Mouse (Mus musculus) T-helper 2 cell (primary cell): ENCODE measurements around the gene Ppa1.

Experiments
- in situ Hi-C: fragments of 300-600 bp; cut with MboI, MseI; formaldehyde crosslinking; loops from one replicate; pipeline ENCODE4 v1.15.1; 2025; ENCODE audit warnings: high pct_unique_total_duplicates

Ppa1 gene

DNA sequence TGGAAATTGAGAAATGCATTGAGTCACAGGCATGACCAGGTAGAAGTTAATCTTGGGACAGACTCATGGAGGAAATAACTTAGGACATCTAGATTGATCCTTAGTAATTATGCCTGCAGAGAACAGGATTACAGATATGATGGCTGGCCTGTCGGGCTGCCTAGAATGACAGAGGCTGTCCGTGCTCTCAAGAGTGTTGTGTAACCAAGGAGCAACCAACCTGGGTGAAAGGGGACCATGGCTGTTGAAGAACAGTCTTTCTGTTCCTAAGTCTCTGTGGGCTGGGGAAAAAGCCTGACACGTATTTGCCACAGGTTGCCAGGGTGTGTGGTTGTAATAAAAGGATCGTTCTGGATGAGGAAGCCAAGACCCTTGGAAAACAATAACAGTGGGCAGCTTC is 8.0 kb upstream of the Ppa1 start:
- in situ Hi-C loops, result no loop called here

DNA sequence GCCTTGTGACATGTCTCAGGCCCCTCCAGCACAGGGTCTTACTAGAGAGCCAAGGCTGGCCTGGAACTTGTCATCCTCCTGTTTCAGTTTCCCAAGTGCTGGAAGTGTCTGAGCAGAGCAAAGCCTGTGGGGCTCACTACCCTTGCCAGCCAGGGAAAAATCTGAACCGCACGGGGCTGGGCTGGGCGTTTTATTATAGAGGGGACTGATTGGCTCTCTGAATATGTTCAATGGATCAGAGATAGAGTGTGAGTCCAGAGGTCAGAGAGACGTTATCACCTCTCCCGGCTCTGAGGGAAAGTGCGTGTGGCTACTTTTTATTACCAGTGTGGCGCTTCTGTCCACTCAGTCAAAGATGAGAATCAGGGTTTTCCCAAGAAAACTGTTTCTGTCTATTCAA is 1.8 kb upstream of the Ppa1 start:
- in situ Hi-C loops, result no loop called here

DNA sequence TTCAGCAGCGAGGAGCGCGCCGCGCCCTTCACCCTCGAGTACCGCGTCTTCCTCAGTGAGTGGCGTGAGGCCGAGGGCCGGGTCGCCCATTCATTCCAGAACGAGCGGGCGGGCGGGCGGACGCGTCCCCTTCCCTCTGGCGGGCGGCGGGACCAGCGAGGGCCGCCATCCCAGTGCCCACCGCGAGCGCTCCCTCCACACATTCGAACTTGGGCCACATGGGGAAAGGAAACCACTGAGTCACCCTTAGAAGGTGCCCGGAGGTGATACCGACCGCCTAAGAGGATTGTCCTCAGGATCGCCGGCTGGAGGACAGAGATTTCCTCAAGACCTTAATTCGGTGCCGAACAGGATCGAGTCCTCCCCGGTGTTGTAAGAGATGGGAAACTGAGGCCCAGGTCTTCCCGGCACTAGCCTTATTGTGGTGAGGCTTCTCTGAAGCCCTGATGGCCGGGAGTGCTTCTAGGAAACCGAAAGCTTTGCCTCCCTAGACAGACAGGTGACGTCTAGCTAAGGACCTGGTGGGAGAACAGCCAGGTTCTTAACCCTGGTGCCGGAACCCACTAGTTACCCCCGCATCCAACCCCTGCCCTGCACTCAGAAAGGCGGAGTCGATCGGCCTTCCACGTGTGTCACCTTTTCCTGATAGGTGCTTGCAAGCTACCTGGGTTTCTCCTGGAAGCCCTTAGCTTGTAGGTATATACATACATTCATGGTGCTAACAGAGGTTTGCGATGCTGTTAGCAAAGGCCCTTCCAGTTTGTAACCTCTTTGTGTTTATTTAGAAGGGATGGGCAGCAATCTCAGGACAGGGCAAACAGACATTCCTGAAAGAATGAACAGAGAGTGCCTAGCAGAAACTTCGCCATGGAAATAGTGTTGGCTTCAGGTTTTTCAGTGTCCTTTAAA is 639 bp downstream of the Ppa1 start:
- in situ Hi-C loops, result no loop called here

DNA sequence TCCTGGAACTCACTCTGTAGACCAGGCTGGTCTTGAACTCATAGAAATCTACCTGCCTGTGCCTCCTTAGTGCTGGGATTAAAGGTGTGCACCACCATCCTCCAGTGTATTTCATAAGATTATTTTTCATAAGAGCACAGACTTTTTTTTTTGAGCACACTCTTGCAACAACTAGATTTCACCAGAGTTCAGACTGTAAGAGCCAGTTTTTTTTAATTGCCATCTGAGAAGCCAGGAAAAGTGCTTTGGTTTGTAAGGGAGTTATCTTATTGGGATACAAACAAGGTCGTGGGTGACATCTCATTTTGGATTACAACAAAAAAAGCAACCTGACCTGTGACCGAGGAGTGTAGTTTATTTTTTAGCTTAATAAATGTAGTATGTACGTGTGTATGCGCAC is 5.8 kb downstream of the Ppa1 start:
- in situ Hi-C loops, result no loop called here

DNA sequence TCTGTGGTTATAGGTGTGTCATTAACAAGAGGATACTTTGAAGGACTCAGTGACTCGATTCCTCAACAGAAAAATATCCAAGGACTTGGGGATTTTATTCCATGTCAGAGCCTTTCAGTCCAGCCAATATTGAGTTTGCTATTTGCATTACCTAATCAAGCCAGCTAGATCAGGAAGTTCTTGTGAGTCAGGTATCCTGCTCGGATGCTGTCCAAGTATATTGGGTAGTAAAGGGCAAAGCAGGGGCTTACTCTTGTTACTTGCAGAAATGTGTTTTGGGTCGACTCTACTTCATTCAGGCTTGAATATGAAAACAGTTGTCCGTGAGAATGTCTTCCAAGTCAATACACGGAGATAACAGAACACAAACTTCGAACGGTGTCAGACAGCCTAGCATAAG is 6.3 kb downstream of the Ppa1 start:
- in situ Hi-C loops, result loop anchor here (5.0 kb wide), 1 partner anchor 42 kb away; no protein-coding TSS in a partner anchor

DNA sequence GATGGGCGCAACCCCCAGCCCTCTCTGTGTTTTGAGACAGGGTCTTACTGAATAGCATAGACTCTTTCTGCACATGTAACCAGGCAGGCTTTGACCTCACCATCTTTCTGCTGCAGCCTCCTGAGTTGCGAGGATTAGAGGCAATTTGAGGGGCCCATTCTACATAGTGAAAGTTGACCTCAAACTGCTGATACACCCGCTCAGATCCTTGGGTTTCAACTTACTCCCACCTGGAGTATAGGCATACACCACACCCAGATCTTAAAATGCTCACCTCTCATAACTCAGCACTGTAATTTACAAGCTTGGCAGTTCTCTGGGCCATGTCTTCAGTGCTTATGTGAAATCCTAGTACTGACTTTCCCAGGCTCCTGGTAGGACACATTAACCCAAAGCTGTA is 6.8 kb downstream of the Ppa1 start:
- in situ Hi-C loops, result loop anchor here (5.0 kb wide), 1 partner anchor 43 kb away; no protein-coding TSS in a partner anchor

DNA sequence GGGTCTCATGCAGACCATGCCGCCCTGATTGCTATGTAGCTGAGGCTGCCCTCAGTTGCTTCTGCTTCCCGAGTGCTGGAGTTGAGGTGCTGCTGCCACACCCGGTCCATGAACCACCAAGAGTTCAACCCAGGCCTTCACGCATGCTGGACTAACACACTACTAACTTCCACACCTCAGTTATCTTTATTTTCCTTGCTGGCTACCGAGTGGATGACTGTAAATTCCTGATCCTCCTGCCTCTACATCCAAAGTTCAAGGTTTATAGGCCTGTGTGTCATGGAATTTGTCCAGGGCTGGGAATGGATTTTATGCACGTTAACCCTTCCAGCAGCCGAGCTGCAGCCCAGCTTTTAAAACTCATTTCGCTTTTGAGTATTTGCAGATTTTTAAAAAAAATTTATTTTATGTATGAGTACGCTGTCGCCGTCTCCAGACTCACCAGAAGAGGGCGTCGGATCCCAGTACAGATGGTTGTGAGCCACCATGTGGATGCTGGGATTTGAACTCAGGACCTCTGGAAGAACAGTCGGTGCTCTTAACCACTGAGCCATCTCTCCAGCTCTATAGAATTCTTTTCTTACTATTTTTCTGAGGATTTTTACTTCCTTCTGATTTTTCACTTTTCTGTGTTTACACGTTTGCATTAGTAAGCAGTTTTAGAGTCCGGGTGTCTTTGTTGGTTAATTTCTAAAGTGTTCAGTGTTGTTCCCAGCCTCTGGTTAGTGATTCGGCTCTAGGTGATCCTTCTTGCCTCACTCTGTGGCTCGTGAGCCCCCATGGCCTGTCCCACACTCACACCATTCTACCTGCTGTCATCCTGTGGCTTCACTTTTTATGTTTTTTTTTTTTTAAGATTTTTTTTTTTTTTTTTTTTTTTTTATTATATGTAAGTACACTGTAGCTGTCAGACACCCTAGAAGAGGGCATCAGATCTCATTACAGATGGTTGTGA is 8.9 kb downstream of the Ppa1 start:
- in situ Hi-C loops, result loop anchor here (5.0 kb wide), 1 partner anchor 45 kb away; no protein-coding TSS in a partner anchor

DNA sequence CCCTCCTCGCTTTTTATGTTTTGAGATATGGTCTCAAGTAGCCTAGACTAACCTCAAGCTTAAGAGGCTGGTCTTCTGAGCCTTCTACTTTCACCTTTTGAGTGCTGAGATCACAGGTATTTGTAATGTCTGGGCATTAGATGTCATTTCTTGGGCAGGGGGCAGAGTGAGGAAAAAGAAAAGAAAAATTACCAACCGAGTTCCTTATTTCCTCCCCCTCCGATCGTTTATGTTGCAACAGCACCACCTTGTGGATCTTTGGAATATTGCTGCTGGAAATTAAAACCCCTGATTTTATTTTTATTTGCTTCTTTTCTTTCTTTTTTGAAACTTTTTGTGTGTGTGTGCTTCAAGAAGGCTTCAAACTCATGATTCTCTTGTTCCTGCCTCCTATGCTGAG is 9.6 kb downstream of the Ppa1 start:
- in situ Hi-C loops, result loop anchor here (5.0 kb wide), 1 partner anchor 46 kb away; no protein-coding TSS in a partner anchor

DNA sequence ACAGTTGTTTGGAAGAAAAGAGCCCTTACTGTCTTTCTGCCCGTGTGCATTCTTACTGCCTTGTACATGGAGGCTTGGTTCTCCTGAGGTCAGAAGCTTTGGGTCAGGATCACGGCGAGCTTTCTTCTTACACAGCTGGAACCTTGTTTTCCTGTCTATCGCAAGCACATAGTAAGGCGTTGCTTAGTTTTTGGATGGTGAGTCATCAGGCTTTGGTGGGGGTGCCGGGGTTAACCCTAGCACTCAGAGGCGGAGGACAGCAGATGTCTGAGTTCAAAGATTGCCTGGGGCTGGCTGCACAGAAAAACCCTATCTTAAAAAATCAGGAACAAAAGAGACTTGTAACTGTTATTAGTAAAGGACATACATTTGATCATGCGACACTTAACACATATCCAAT is 13.5 kb downstream of the Ppa1 start:
- in situ Hi-C loops, result no loop called here

DNA sequence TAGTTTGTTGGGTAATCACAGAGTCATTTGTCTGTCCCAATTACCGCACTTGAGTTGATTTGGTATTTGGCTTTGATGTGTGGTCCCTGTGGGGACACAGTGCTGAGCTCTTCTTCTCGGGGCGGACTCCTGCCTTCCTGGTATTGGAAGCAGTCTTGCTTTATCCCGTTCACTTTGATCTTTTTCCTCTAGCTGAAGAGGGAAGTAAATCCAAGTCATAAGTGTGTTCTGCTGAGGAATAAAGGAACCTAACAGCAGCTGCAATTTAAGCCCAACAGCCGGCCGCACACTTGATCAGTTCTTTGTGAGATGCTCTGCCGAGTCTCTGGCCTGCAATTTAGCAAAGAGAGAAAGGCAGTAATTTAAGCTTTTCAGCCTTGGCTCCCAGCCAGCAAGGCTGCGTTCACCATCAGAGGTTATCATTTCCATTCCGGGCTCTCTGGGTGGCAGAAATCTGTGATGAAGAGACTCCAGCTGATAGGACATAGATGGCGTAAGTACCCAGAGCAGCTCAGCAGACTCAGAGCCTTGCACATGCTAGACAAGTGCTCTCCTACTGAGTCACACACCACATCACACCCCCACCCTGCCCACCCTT is 14.1 kb downstream of the Ppa1 start:
- in situ Hi-C loops, result no loop called here

DNA sequence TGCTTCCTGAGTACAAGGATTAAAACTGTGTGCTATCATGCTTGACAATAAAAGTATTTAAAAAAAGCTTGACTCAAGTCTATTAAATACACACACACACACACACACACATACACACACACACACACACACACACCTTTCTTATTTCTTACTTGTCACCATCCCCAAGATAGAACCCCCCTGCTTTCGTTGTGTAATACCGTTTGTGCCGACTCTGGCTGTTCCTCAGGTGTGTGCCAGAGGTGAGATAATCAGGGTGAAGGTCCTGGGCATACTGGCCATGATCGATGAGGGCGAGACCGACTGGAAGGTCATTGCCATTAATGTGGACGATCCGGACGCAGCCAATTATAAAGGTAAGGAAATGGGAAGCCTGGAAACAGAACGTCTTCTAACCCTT is 16.8 kb downstream of the Ppa1 start:
- in situ Hi-C loops, result no loop called here

DNA sequence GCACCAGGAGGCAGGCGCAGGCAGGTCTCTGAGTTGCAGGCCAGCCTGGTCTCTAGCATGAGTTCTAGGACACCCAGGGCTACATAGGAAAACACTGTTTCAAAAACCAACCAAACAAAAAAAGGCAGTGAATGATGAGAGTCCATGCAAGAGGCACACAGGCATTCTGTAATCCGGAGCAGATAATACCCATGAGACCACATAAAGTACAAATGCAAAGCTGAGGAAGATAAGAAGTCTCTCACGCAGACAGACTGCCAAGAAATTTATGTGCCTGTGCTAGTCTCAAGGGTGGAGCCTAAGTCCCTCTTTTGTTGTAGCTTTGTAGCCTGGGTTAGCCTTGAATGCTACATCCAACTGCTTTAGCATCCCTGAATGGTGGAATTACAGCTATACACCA is 17.3 kb downstream of the Ppa1 start:
- in situ Hi-C loops, result no loop called here

DNA sequence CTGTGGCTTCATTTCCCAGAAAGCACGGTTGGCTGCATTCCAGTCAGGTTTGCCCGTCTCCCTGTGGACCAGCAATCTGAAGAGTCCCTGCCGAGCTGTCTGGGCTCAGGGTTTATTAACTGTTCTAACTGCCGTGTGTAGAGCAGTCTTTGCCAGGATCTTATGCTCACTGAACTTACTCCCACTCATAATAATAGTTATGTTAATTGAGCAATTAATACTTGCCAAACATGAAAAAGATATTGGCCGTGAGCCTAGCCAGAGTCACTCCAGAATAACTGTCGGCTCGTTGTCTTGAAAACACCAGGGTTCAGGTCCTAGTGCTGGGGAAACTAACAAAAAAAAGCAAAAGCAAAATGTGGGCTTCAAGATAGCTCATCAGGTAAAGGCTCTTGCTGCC is 20.9 kb downstream of the Ppa1 start:
- in situ Hi-C loops, result no loop called here

DNA sequence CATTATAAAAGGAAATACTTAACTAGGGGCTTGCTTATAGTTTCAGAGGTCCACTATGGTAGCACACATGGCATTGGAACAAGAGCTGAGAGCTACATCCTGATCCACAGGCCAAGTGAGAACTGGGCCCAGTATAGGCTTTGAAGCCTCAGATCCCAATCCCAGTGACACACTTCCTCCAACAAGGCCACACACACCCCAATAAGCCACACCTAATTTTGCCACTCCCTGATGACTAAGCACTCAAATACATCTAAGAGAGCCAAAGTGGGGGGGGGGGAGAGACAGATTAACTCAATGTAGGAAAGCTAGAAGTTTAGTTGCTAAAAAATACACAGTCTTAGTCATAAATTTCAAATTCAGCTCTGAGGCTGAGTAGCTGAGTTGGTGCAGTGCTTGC is 21.5 kb downstream of the Ppa1 start:
- in situ Hi-C loops, result no loop called here

DNA sequence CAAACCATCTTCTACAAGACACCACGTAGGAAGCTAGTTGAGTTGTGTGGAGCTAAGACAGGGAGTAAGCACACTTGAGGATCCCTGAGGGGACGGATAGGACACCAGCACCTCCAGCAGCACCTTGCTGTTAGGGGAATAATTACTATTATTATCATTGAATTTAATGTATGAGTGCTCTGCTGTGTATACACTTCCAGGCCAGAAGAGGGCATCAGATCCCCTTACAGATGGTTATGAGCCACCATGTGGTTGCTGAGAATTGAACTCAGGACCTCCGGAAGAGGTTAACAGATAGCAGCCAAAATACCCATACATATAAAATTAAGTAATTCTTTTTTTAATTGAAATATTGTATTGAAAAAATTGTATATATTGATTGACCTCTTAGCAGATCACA is 22.4 kb downstream of the Ppa1 start:
- in situ Hi-C loops, result no loop called here

DNA sequence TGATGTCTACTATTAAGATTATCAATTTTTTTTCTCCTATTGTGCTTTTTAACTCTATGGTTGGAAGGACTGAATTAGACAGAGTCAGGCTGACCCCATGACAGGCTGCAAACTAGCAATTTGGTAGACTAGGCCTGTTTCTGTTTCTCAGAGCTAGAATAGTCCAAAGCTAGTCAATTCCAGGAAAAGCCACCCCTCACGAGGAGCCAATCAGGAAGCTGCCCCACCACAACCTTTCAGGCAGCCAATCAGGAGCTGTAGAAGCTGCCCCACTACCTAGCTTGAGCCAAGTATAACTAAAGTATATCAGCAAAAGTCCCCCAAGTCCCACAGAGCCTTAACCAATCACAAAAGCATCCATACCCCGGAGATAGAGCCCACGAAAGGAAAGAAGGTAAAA is 27.6 kb downstream of the Ppa1 start:
- in situ Hi-C loops, result no loop called here

DNA sequence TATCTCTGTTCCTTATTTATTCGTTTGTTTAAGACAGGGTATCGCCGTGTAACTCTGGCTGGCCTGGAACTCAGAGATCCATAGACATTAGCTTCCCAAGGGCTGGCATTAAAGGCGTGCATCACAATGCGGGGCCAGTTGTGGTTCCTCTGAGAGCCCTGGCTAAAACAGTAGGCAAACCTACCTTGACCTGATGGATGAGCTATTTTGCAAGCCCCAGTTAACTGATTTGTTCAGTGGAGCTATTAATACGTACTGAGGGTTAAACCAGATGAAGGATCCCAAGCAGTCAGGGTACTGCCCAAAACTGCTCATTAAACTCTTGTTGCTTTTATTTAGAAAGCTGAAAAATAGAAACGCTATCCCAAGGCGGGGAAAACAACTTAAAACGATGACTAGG is 31.2 kb downstream of the Ppa1 start:
- in situ Hi-C loops, result no loop called here

DNA sequence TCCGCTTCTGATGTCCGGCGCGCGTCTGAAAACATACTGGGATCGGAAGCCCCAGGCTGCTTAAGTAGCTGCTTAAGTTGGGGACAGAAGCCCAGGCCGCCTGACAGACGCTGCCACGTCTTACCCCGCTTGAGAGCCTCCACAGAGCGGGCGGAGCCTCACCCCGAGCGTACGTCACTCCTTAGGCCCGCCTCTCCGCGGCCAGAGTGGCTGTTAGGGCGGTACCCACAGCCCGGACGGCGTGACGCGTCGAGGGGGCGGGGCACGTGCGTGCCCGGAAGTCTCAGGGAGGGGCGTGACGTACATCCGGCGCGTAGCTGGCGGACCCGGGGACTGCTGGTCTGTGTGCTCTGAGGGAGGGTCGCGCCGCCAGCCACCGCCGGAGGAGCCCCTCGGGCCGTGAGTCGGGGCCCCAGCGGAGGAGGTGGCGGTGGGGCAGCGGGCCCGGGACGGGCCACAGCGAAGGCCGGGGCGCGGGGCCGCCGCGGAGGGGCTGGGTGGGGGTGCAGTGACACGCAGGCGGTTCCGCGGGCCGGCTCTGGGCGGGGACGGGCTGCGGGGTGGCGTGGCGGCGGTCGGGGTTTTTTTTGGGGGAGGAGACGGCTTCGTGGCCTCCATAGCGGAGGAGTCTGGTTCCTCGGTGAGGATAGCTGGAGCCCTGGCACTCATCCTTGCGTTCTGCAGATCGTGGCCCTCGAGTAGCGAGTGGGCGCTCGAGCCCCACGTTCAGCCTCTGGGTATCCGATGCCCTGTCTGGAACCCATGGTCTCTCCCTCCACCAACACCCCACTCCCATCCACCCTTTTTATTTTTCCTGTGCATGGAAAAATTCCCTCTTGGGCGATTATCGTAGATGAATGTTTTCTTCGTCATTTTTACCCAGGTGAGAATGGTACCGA is 31.9 kb downstream of the Ppa1 start, which contains the start of gene Sar1a:
Sar1a (plus strand) TSS at position 285 of the 899 bp plus-strand sequence.
- in situ Hi-C loops, result no loop called here

DNA sequence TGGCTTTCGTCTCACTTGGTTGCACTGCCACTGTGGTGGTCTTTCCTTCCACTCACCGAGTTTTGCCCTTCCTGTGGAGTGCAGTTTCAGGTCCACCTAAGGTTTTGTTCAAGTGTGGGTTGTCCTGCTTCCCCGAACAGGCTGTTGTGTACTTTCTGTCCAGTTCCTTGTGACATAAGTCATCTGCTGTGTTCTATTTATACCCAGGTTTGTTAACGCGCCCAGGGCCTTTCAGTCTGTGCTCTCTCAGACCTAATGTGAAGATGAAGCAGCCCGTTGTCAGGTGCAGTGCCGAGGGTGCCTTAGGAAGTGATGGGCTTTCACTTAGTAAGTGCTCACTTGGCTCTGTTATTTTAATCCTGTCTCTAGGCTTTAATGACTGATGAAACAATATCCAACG is 41.1 kb downstream of the Ppa1 start:
- in situ Hi-C loops, result no loop called here

DNA sequence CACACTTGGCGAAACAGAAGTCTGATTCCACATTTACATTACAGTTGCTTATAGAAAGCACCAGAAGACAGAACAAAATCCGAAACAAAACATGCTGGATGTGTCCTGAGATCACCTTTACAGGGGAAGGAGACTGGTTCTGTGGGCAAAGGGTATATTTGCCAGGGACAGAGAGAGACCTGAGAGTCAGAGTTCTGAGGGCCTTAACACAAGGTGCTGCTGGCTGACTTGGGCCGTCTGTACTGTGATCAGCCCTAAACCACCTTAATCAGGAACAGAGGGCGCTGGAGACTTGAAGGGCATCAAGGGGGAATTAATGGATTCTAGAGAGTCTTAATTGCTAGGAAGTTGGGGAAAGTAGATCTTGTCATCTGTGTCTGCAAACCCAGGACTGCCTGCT is 45.2 kb downstream of the Ppa1 start:
- in situ Hi-C loops, result no loop called here
